9 mouse cellular contexts compared by ENCODE assay signal in genomic region chr2:170132716-170133092, GRCm38 (mm10). TPM values are rescaled to one million over a fixed set of nuclear protein-coding genes. Genes with fewer than 3 reads are reported as not detected.
DNase-seq lines count a peak whose midpoint lies in the region; ATAC-seq lines count a peak whose summit lies in the region.
"Had no signal": no experiment of that assay in that cellular context is flagged by ENCODE, and none has a peak within 500 bp of the region (broad histone marks: within the 10 kb centered on the region; RNA-seq: fewer than 3 reads in every experiment).

No protein-coding gene starts in this region.

- peak overlapping the region; percentile 54 for H3K4me2 ChIP-seq in kidney, embryonic 14.5 days (replicated peaks; ENCODE audit: low read depth, low read length)
- peak overlapping the region; percentile 70 for H3K4me2 ChIP-seq in hindbrain, embryonic 13.5 days
- H3K4me2 ChIP-seq in midbrain, embryonic 13.5 days (replicated peaks): peak overlapping the region; percentile 62

- H3K4me3 ChIP-seq in kidney, embryonic 14.5 days (ENCODE audit: low read length): peak overlapping the region; percentile 95
- peak overlapping the region; percentile 55 for H3K4me3 ChIP-seq in brown adipose tissue, adult 24 weeks (ENCODE audit: insufficient read depth, low read depth, low read length)
- H3K4me3 ChIP-seq in hindbrain, embryonic 13.5 days: peak overlapping the region; percentile 40
- peak overlapping the region; percentile 39 for H3K4me3 ChIP-seq in midbrain, embryonic 13.5 days (replicated peaks)

- DNase-seq in kidney, adult 8-10 months: no peak
- DNase-seq in urinary bladder, postnatal 4 days (ENCODE audit: low spot score in 2 of 2): no peak
- DNase-seq in cerebellum, adult 18-20 months: no peak
- DNase-seq in layer of hippocampus, postnatal 14 days (ENCODE audit: low spot score in 2 of 2): no peak

- ATAC-seq in kidney, embryonic 14.5 days (ENCODE audit: low FRiP score, low TSS enrichment): no peak
- no peak for ATAC-seq in hindbrain, embryonic 13.5 days (ENCODE audit: low FRiP score)
- ATAC-seq in midbrain, embryonic 13.5 days: no peak
- ATAC-seq: Patski had no signal

- no peaks in the 10 kb centered on the region for H3K36me3 ChIP-seq in kidney, embryonic 14.5 days (ENCODE audit: control insufficient read depth, insufficient read depth, low read length)
- H3K36me3 ChIP-seq in hindbrain, embryonic 13.5 days: no peaks in the 10 kb centered on the region
- no peaks in the 10 kb centered on the region for H3K36me3 ChIP-seq in midbrain, embryonic 13.5 days

- 3% methylated on average over 3 of the region's 3 CpGs for WGBS in kidney, embryonic 14.5 days
- WGBS in hindbrain, embryonic 13.5 days: 0% methylated on average over 3 of the region's 3 CpGs
- 0% methylated on average over 3 of the region's 3 CpGs for WGBS in midbrain, embryonic 13.5 days

- H3K9ac ChIP-seq in kidney, embryonic 14.5 days (ENCODE audit: low read depth, low read length): peak overlapping the region; percentile 65
- H3K9ac ChIP-seq in hindbrain, embryonic 13.5 days: peak overlapping the region; percentile 66; the same call in 1 of the 2 replicates
- H3K9ac ChIP-seq in midbrain, embryonic 13.5 days (replicated peaks): peak overlapping the region; percentile 57; the same call in 1 of the 2 replicates

- H3K9me3 ChIP-seq in kidney, embryonic 14.5 days (ENCODE audit: control insufficient read depth, low read length): no peaks in the 10 kb centered on the region
- H3K9me3 ChIP-seq in hindbrain, embryonic 13.5 days: no peaks in the 10 kb centered on the region
- H3K9me3 ChIP-seq in midbrain, embryonic 13.5 days: no peaks in the 10 kb centered on the region

- H3K4me1 ChIP-seq in kidney, embryonic 14.5 days (ENCODE audit: control insufficient read depth, insufficient read depth, low read length): peaks cover 19% of the 10 kb centered on the region
- H3K4me1 ChIP-seq in brown adipose tissue, adult 24 weeks (ENCODE audit: control insufficient read depth, insufficient read depth, insufficient read length, low read length): peaks cover 14% of the 10 kb centered on the region
- peaks cover 46% of the 10 kb centered on the region for H3K4me1 ChIP-seq in hindbrain, embryonic 13.5 days (replicated peaks)
- H3K4me1 ChIP-seq in midbrain, embryonic 13.5 days (replicated peaks): peaks cover 52% of the 10 kb centered on the region

- H3K27me3 ChIP-seq in kidney, embryonic 14.5 days (ENCODE audit: control insufficient read depth, insufficient read depth, low read length): no peaks in the 10 kb centered on the region
- H3K27me3 ChIP-seq in hindbrain, embryonic 13.5 days: peaks cover 5% of the 10 kb centered on the region; the same call in 1 of the 2 replicates
- H3K27me3 ChIP-seq in midbrain, embryonic 13.5 days: peaks cover 13% of the 10 kb centered on the region; the same call in 1 of the 2 replicates
- H3K27me3 ChIP-seq: Patski had no signal

- peak overlapping the region; percentile 86 for H3K27ac ChIP-seq in kidney, embryonic 14.5 days (ENCODE audit: low read depth, low read length)
- peak overlapping the region; percentile 90 for H3K27ac ChIP-seq in brown adipose tissue, adult 24 weeks (replicated peaks; ENCODE audit: low read depth, low read length)
- H3K27ac ChIP-seq in hindbrain, embryonic 13.5 days: peak overlapping the region; percentile 73
- peak overlapping the region; percentile 58 for H3K27ac ChIP-seq in midbrain, embryonic 13.5 days

RNA-seq across cellular contexts. Expression of gene Zfp217, which starts 15.2 kb away (rescaled TPM):
- polyA plus RNA-seq in kidney, embryonic 14.5 days (2014; fragmentation: Nextera tagmentation; extraction: Ambion mirVana): 5.6 and 6.0 TPM in 2 replicates
- 5.3 and 7.2 TPM in 2 replicates for polyA plus RNA-seq in brown adipose tissue, adult 24 weeks (2012; ENCODE audit: insufficient read depth, insufficient read length, missing spikeins)
- polyA plus RNA-seq in hindbrain, embryonic 13.5 days (2015; fragmentation: Nextera tagmentation; extraction: Ambion mirVana): 1.9 and 2.3 TPM in 2 replicates
- polyA plus RNA-seq in midbrain, embryonic 13.5 days (2015; fragmentation: Nextera tagmentation; extraction: Ambion mirVana): 1.8 and 1.9 TPM in 2 replicates
- 1 to 10 TPM; 3.0 to 3.1 TPM for total RNA-seq in layer of hippocampus, postnatal 14 days (2021)

Comparison
In these comparisons a context has a peak if more than half of its experiments do, and no peak if none do; other contexts are left out.
1. H3K4me3 ChIP-seq: peak in every context shown above with its lines; median percentile 95 in kidney, embryonic 14.5 days; 55 in brown adipose tissue, adult 24 weeks; 40 in hindbrain, embryonic 13.5 days; 39 in midbrain, embryonic 13.5 days.